Mouse (Mus musculus) ES-Bruce4 (cell line): Measurements from ENCODE around the gene Rbms1. TPM values are rescaled to one million over a fixed set of nuclear protein-coding genes. Genes with fewer than 3 reads are reported as not detected.

Experiments used
- H3K27ac ChIP-seq: 2 replicates; pipeline ENCODE4 v1.5.1; 2012; ENCODE audit warnings: low read length, inconsistent platforms; ENCODE audit not compliant: insufficient read depth
- H3K27me3 ChIP-seq: 2 replicates; pipeline ENCODE4 v1.6.1; 2012; ENCODE audit warnings: mild to moderate bottlenecking, low read length, inconsistent platforms; ENCODE audit not compliant: control insufficient read depth, poor library complexity, insufficient read depth, severe bottlenecking
- H3K36me3 ChIP-seq: 2 replicates; pipeline ENCODE4 v1.6.1; 2012; ENCODE audit warnings: inconsistent platforms, mild to moderate bottlenecking, low read length, moderate library complexity; ENCODE audit not compliant: control insufficient read depth, poor library complexity, insufficient read depth, severe bottlenecking
- H3K4me1 ChIP-seq: one replicate; pipeline ENCODE4 v1.8.1; 2011; ENCODE audit warnings: low read length; ENCODE audit not compliant: control insufficient read depth, insufficient read depth
- H3K4me3 ChIP-seq: 2 replicates; pipeline ENCODE4 v1.5.1; 2011; ENCODE audit warnings: low read depth, mild to moderate bottlenecking, low read length
- H3K9ac ChIP-seq: 2 replicates; pipeline ENCODE4 v1.6.1; 2012; ENCODE audit warnings: low read depth, mild to moderate bottlenecking, inconsistent platforms; ENCODE audit not compliant: poor library complexity, severe bottlenecking
- H3K9me3 ChIP-seq: replicated peaks from 2 replicates; pipeline ENCODE4 v1.6.1; 2012; ENCODE audit warnings: mild to moderate bottlenecking, low read length, inconsistent platforms; ENCODE audit not compliant: control insufficient read depth, poor library complexity, insufficient read depth, severe bottlenecking
- CTCF ChIP-seq: IDR thresholded peaks from one replicate; pipeline ENCODE4 v1.8.1; 2011; ENCODE audit warnings: low read depth, low read length
- EP300 ChIP-seq: IDR thresholded peaks from 2 replicates; pipeline ENCODE4 v1.6.1; 2011; ENCODE audit warnings: low read depth, low read length; ENCODE audit not compliant: insufficient read depth
- POLR2A ChIP-seq: IDR thresholded peaks from one replicate; pipeline ENCODE4 v1.8.1; 2011; ENCODE audit warnings: low read length; ENCODE audit not compliant: insufficient read depth
- polyA plus RNA-seq: library from polyadenylated mRNA; stranded (reverse); fragments of >200 nt; gene quantifications from 2 replicates; pipeline ENCODE4 v1.2.4, GENCODE M21; 2011; ENCODE audit warnings: low read depth; ENCODE audit not compliant: missing spikeins, insufficient read depth, insufficient read length

The Rbms1 gene
- polyA plus RNA-seq, 1 experiment: 174 TPM

DNA sequence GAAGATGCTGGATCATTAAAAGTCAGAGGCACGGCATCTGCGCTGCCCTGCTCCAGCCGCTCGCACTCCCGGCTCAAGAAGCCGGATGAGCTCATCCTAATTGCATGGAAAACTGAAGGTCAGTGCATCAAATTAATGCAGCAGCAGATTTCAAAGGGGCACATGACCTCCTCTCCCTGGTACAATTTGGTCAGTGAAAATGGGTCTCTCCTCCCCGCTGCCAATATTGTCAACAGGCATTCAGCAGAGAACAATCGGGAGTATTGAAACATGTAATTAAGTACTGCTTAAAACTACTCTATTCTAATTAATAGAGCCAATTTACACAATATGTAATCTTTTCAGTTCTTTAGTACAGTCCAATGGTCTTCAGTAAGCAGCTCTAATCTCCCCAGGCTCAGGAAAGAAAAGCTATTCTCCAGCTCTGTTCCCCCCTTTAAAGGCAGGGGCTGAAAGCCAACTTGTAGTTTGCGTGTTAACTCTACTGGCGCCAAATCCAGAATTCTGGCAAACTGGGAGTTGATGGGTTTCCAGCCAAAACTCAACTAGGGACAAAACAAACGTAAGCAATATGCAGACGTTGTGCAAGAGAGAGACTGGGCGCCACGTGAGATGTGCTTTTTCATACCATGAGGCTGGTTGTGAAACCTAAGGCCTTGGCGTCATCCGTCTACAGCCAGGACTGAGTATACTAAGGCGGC, 165.9 kb downstream of the Rbms1 start:
- Histone ChIP-seq H3K36me3 (no peaks in the 10 kb centered on the region), H3K27ac (no peak overlapping the region), H3K27me3 (no peaks in the 10 kb centered on the region), H3K9me3 (no peaks in the 10 kb centered on the region), H3K4me3 (no peak overlapping the region), H3K9ac (no peak overlapping the region), H3K4me1 (no peaks in the 10 kb centered on the region)
- TF ChIP-seq EP300 (no peak), POLR2A (no peak), CTCF (no peak)

DNA sequence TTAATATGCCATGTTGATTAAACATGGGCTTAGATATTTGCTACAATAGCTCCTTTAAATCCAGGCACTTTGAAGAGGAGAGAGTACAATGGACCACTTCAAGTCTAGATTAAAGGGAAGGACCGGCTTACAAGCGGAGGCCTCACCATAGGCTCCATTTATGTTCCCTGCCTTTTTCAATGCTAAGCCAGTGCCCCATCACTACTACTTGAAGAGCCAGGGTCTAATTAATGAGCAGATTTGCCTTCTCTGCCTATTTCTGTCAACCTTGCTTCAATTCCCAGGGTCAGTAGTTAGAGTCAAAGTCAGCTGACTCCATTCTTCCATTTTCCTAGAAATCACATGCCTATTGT, 166.4 kb downstream of the Rbms1 start:
- no peak for TF ChIP-seq EP300
- TF ChIP-seq CTCF: no peak
- no peak for TF ChIP-seq POLR2A
- Histone ChIP-seq H3K36me3 (no peaks in the 10 kb centered on the region), H3K9me3 (no peaks in the 10 kb centered on the region), H3K27ac (no peak overlapping the region), H3K4me3 (no peak overlapping the region), H3K4me1 (no peaks in the 10 kb centered on the region), H3K27me3 (no peaks in the 10 kb centered on the region), H3K9ac (no peak overlapping the region)

DNA sequence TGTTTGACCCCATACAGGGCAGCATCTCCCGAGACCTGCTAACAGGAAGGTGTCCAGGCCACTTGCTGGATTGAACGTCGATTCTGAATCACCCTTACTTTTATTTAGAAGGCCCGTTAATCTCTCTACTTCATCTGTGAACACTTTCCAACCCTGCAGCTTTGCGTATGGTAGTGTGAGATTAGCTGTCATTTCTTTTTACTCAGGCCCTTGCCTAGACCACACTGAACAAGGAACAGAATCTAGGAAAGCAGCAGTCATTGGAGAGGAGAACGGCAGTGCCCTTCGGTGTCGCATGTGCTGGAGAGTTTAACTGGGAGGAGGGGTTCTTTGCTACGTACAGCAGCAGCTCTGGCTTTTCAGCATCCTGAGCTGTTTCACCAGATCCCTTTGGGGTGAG, 167.1 kb downstream of the Rbms1 start:
- Histone ChIP-seq H3K36me3 (no peaks in the 10 kb centered on the region), H3K27ac (no peak overlapping the region), H3K4me3 (no peak overlapping the region), H3K9me3 (no peaks in the 10 kb centered on the region), H3K4me1 (no peaks in the 10 kb centered on the region), H3K9ac (no peak overlapping the region), H3K27me3 (no peaks in the 10 kb centered on the region)
- no peak for TF ChIP-seq CTCF
- TF ChIP-seq POLR2A: no peak
- no peak for TF ChIP-seq EP300

DNA sequence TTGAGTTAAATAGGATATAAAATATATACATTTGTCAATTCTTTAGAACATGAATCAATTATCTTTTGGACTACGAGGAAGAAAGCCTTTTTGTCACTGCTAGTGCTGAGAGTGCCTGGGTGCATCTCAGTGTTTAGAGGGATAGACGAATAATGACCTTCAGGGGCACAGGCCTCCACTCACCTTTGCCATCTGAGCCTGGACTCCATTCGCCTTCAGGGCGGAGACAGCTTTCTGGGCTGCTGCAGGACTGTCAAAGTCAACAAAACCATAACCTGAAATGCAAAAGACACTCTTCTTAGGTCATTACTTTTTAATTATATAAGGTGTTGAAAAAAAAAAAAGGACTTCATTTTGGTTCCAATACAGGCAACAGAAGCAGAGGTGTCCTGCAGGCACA, 170.5 kb downstream of the Rbms1 start:
- no peak overlapping the region for H3K27ac ChIP-seq
- H3K4me3 ChIP-seq: no peak overlapping the region
- no peaks in the 10 kb centered on the region for H3K36me3 ChIP-seq
- H3K4me1 ChIP-seq: no peaks in the 10 kb centered on the region
- H3K9ac ChIP-seq: no peak overlapping the region
- H3K27me3 ChIP-seq: no peaks in the 10 kb centered on the region
- H3K9me3 ChIP-seq: no peaks in the 10 kb centered on the region
- TF ChIP-seq POLR2A (no peak), CTCF (no peak), EP300 (no peak)

DNA sequence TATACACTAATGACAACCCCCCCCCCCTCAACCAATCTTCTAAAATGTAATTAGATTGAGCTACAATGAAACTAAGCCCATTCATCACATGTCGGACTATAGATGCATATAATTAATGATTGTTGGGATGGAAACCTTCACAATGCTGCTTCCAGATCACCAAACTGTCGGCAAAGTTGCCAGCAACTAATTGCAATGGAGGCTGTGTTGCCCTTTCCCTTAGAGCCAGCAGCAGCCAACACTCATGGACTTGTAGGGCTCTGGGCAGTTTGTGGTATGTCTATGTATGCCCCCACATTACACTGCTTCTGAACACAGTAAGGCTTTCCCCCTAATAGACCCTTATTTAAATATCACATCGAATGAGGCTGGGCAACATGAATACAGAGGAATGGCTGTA, 173.9 kb downstream of the Rbms1 start:
- Histone ChIP-seq H3K9me3 (no peaks in the 10 kb centered on the region), H3K27ac (no peak overlapping the region), H3K9ac (no peak overlapping the region), H3K4me3 (no peak overlapping the region), H3K36me3 (no peaks in the 10 kb centered on the region), H3K4me1 (no peaks in the 10 kb centered on the region), H3K27me3 (no peaks in the 10 kb centered on the region)
- TF ChIP-seq CTCF (no peak), POLR2A (no peak), EP300 (no peak)

DNA sequence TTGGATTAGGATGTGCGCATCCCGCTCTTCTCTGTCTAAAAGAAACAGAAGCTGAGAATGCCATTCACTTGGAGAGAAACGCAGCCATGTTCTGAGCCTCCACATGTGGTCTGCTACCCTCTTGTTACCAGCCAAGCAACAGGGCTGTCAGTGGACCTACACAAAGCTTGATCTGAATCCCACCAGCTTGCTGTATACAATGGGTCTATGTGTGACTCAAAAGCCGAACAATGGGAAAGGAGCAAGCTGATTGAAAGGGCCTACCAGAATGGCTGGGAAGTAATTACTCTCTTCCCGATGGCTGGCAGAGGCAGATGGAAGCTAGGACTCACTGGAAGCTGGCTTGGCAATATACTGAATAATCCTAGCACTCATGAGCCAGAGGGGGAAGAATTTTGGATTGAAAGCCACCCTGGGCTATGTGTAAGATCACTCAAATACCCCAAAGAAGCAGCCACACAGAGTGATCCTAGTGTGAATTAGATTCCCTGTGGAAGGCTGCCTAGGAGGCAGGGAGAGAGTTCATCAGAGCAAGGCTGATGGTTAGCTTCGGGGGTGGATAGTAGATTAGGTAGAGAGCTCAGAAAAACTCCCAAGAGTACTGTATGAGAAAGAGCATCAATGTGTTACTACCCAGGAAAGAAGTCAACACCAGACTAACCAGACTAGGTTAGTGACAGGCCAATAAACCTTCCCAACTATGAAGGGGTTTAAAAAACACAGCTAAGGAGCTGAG, 174.7 kb downstream of the Rbms1 start:
- Histone ChIP-seq H3K36me3 (no peaks in the 10 kb centered on the region), H3K4me1 (no peaks in the 10 kb centered on the region), H3K9me3 (no peaks in the 10 kb centered on the region), H3K9ac (no peak overlapping the region), H3K27ac (no peak overlapping the region), H3K4me3 (no peak overlapping the region), H3K27me3 (no peaks in the 10 kb centered on the region)
- TF ChIP-seq CTCF (no peak), POLR2A (no peak), EP300 (no peak)
